Mouse (Mus musculus): Measurements from ENCODE around the gene Whrn. TPM values are rescaled to one million over a fixed set of nuclear protein-coding genes. Genes with fewer than 3 reads are reported as not detected.
A peak's percentile ranks its signal among the peaks of the same experiment; 100 is the strongest.

Whrn gene
- polyA plus RNA-seq, 1 experiment from 2014 or later: 4.8 TPM

DNA sequence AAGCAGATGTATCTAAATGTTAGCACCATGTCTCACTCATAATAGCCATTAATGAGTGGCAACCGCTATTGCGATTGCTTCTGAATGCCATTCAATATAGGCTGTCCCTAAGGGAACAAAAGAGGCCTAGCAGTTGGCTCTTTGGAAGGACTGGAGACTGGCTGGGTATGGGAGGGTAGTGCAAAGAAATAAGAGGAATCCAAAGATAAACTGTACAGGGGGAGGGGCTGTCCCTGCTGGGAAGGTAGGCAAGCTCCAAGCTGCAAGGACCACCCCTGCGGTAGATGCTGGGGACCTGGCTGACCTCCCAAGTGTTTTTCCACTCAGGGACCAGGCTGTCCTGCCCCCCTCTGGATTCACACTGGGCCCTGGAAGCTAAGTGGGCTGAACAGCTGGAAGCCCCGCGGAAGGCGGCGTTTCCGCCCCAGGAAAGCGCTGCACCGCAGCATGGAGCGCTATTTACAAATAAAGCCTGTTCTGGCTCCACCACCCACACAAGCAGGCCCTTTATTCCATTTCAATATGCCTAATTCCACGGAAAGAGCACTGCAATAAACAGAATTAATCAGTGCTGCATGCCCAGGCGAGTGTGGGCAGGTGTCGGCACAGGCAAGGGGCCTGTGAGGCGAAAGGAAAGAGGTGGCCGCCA, 36.5 kb downstream of the Whrn start:
- Histone ChIP-seq H3K4me2 (replicated peaks; ENCODE audit: low read depth, low read length) (no peak overlapping the region), H3K27ac (ENCODE audit: low read length) (no peak overlapping the region), H3K4me3 (ENCODE audit: low read length) (no peak overlapping the region), H3K27me3 (ENCODE audit: insufficient read depth, low read length) (no peaks in the 10 kb centered on the region), H3K4me1 (ENCODE audit: insufficient read depth, low read length) (no peaks in the 10 kb centered on the region), H3K36me3 (ENCODE audit: insufficient read depth, low read length) (no peaks in the 10 kb centered on the region), H3K9me3 (ENCODE audit: low read length) (no peaks in the 10 kb centered on the region), H3K9ac (replicated peaks; ENCODE audit: low read length) (no peak overlapping the region)
- ATAC-seq (ENCODE audit: low FRiP score, low TSS enrichment): no peak
- WGBS: 61% methylated on average over 16 of the region's 16 CpGs

DNA sequence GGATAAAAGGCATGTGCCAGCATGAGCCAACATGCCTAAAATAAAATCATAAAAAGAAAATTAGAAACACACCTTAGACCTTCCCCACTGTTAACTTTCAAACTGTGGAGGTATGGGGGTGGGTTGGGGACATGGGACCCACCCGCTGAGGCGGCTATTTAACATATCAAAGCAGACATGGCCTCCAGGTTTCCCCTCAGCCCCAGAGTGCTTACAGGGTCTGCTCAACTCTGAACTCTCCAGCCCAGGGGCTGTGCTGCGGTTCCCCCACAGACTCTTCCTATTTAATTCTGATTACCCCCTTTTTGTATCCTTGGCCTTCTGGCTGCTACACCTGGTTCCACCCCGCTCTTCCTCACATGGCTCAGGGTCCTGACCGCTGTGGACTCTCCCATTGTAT, 39.2 kb downstream of the Whrn start:
- WGBS: 80% methylated on average over 5 of the region's 5 CpGs
- H3K4me3 ChIP-seq (ENCODE audit: low read length): no peak overlapping the region
- no peaks in the 10 kb centered on the region for H3K9me3 ChIP-seq (ENCODE audit: low read length)
- no peaks in the 10 kb centered on the region for H3K4me1 ChIP-seq (ENCODE audit: insufficient read depth, low read length)
- ATAC-seq (ENCODE audit: low FRiP score, low TSS enrichment): no peak
- no peak overlapping the region for H3K27ac ChIP-seq (ENCODE audit: low read length)
- no peaks in the 10 kb centered on the region for H3K36me3 ChIP-seq (ENCODE audit: insufficient read depth, low read length)
- H3K4me2 ChIP-seq (replicated peaks; ENCODE audit: low read depth, low read length): no peak overlapping the region
- no peaks in the 10 kb centered on the region for H3K27me3 ChIP-seq (ENCODE audit: insufficient read depth, low read length)
- no peak overlapping the region for H3K9ac ChIP-seq (replicated peaks; ENCODE audit: low read length)

DNA sequence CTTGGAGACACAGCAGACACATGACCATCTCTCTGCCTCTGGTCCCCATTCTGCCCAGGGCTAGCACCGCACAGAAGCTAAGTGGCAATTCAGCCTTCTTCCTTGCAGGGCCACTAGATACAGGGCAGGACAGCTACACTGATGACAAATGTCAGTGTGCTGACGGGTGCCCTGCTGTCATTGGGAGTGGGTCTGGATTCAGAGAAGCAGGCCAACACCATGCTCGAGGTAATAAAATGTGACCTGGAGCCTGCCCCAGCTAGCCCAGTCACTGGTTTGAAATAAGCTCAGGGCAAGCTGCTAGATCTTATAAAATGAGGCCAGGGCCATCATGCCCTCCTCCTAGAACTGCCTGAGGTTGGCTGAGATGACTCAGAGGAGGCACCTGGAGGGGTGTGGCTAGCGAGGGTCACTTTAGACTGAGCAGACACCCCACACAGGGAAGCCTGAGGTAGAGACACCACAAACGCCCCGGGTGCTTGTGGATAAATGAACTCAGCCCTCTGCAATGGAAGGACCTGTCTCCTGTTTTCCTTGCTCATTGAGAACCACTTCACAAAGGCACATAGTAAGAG, 41.8 kb downstream of the Whrn start:
- H3K9ac ChIP-seq (replicated peaks; ENCODE audit: low read length): no peak overlapping the region
- WGBS: 82% methylated on average over 6 of the region's 6 CpGs
- H3K4me1 ChIP-seq (ENCODE audit: insufficient read depth, low read length): no peaks in the 10 kb centered on the region
- H3K27me3 ChIP-seq (ENCODE audit: insufficient read depth, low read length): no peaks in the 10 kb centered on the region
- H3K4me2 ChIP-seq (replicated peaks; ENCODE audit: low read depth, low read length): no peak overlapping the region
- ATAC-seq (ENCODE audit: low FRiP score, low TSS enrichment): no peak
- peaks cover 10% of the 10 kb centered on the region for H3K36me3 ChIP-seq (ENCODE audit: insufficient read depth, low read length)
- H3K27ac ChIP-seq (ENCODE audit: low read length): no peak overlapping the region
- no peak overlapping the region for H3K4me3 ChIP-seq (ENCODE audit: low read length)
- peaks cover 7% of the 10 kb centered on the region; the same call in 1 of the 2 replicates for H3K9me3 ChIP-seq (ENCODE audit: low read length)

DNA sequence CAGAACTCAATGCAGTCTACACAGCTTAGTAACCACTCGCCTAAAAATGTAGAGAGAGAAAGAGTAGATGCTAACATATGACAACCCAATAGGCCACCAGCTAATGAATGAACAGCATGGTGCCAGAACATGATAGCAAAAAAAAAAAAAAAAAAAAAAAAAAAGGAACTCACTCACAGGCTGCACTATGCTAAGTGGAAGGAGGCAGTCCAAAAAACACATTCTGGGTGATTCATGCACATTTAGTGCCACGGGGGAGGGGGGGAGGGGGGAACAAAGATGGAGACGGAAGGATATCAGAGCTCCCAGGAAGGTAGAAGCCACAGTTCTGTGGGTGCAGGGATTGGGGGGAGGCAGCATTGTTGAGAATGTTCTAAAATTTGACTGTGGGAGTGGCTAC, 43.2 kb downstream of the Whrn start:
- no peak for ATAC-seq (ENCODE audit: low FRiP score, low TSS enrichment)
- no peak overlapping the region for H3K9ac ChIP-seq (replicated peaks; ENCODE audit: low read length)
- WGBS: 68% methylated on average over 3 of the region's 3 CpGs

DNA sequence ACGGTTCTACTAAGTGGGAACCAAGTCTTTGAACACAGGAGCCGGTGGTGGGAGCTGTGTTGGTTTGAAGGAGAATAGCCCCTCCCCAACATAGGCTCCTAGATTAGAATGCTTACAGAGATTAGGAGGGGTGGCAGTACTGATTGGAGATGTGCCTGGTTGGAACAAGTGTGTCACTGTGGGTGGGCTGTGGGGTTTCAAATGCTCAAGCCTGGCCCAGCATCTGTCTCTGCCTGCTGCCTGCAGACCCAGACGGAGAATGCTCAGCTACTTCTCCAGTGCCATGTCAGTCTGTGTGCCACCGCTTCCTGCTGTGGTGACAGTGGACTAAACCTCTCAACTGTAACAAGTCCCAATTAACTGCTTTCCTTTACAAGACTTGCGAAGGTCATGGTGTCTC, 45.2 kb downstream of the Whrn start:
- Histone ChIP-seq H3K4me1 (ENCODE audit: insufficient read depth, low read length) (no peaks in the 10 kb centered on the region), H3K9ac (replicated peaks; ENCODE audit: low read length) (no peak overlapping the region), H3K9me3 (ENCODE audit: low read length) (peaks cover 15% of the 10 kb centered on the region), H3K27me3 (ENCODE audit: insufficient read depth, low read length) (no peaks in the 10 kb centered on the region), H3K4me2 (replicated peaks; ENCODE audit: low read depth, low read length) (no peak overlapping the region), H3K4me3 (ENCODE audit: low read length) (no peak overlapping the region), H3K27ac (ENCODE audit: low read length) (no peak overlapping the region), H3K36me3 (ENCODE audit: insufficient read depth, low read length) (peaks cover 18% of the 10 kb centered on the region)
- ATAC-seq (ENCODE audit: low FRiP score, low TSS enrichment): no peak
- 88% methylated on average over 5 of the region's 5 CpGs for WGBS

More for the DNA sequence above, 43.2 kb downstream of the Whrn start:
- Histone ChIP-seq H3K9me3 (ENCODE audit: low read length) (peaks cover 7% of the 10 kb centered on the region; the same call in 1 of the 2 replicates), H3K27ac (ENCODE audit: low read length) (no peak overlapping the region), H3K4me3 (ENCODE audit: low read length) (no peak overlapping the region), H3K4me1 (ENCODE audit: insufficient read depth, low read length) (no peaks in the 10 kb centered on the region), H3K27me3 (ENCODE audit: insufficient read depth, low read length) (no peaks in the 10 kb centered on the region), H3K4me2 (replicated peaks; ENCODE audit: low read depth, low read length) (no peak overlapping the region), H3K36me3 (ENCODE audit: insufficient read depth, low read length) (peaks cover 11% of the 10 kb centered on the region)

DNA sequence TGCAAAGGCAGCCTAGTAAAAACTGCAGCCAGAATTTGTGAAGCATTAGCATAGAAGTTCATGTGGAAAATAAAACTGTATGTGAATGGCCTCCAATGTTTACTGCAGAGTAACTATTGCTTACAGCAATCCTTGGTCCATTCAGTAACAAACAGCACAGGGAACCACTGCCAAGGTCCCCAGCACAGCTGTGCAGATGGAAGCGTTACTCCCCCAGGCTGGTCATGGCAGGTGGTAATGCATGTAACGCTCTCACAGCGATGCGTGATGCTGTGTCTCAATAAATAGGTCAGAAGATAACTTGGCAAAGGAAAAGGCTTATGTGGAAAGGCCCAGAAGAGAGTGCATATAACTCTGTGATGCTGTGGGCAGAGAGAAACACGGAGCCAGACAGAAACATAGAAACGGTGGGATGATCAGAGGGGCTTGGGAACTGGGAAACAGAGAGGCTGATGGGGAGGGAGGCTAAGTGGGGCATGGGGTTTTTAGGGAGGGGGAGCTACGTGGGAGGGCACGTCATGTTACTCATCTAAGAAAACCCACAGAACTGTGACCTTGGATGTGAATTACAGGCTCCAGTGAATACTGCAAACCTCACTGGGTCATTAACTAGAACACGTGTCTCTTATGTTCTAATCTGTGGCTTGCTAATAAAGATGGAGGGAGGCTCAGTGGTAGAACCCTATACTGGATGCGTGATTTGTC, 51.3 kb downstream of the Whrn start:
- peak; percentile 76 for ATAC-seq (ENCODE audit: low FRiP score, low TSS enrichment)
- peaks cover 12% of the 10 kb centered on the region for H3K9me3 ChIP-seq (ENCODE audit: low read length)
- 49% methylated on average over 10 of the region's 10 CpGs for WGBS
- H3K4me1 ChIP-seq (ENCODE audit: insufficient read depth, low read length): peaks cover 8% of the 10 kb centered on the region
- peaks cover 13% of the 10 kb centered on the region for H3K36me3 ChIP-seq (ENCODE audit: insufficient read depth, low read length)
- 0 out of 2 replicates have a peak overlapping the region, but pooled peaks have one; percentile 22 for H3K27ac ChIP-seq (ENCODE audit: low read length)
- no peak overlapping the region for H3K4me2 ChIP-seq (replicated peaks; ENCODE audit: low read depth, low read length)
- no peak overlapping the region for H3K9ac ChIP-seq (replicated peaks; ENCODE audit: low read length)
- no peaks in the 10 kb centered on the region for H3K27me3 ChIP-seq (ENCODE audit: insufficient read depth, low read length)
- no peak overlapping the region for H3K4me3 ChIP-seq (ENCODE audit: low read length)

DNA sequence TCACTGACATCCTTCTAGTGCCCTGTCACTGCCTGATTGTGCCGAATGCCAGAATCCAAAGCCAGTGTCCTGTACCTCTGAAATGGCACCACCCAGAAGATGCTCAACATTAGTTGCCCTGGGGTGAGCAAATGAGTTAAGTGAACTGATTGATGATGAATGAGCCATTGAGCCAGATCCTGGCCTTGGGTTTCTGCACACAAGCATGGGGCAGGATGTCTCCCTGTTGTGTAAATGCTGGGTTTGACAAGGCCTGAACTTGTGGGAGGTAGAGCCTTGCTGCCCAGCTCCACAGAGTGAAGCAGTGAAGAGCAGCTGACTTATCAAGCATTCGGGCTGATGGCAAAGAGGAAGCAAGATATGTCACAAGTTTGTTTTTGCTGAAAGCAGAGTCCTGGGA, 52.7 kb downstream of the Whrn start:
- no peak for ATAC-seq (ENCODE audit: low FRiP score, low TSS enrichment)
- H3K27me3 ChIP-seq (ENCODE audit: insufficient read depth, low read length): no peaks in the 10 kb centered on the region
- 78% methylated on average over 2 of the region's 2 CpGs for WGBS
- H3K36me3 ChIP-seq (ENCODE audit: insufficient read depth, low read length): peaks cover 7% of the 10 kb centered on the region; the same call in 1 of the 2 replicates
- H3K9me3 ChIP-seq (ENCODE audit: low read length): peaks cover 11% of the 10 kb centered on the region
- no peak overlapping the region for H3K27ac ChIP-seq (ENCODE audit: low read length)
- no peak overlapping the region for H3K4me3 ChIP-seq (ENCODE audit: low read length)
- no peak overlapping the region for H3K9ac ChIP-seq (replicated peaks; ENCODE audit: low read length)
- peaks cover 8% of the 10 kb centered on the region for H3K4me1 ChIP-seq (ENCODE audit: insufficient read depth, low read length)
- H3K4me2 ChIP-seq (replicated peaks; ENCODE audit: low read depth, low read length): no peak overlapping the region

DNA sequence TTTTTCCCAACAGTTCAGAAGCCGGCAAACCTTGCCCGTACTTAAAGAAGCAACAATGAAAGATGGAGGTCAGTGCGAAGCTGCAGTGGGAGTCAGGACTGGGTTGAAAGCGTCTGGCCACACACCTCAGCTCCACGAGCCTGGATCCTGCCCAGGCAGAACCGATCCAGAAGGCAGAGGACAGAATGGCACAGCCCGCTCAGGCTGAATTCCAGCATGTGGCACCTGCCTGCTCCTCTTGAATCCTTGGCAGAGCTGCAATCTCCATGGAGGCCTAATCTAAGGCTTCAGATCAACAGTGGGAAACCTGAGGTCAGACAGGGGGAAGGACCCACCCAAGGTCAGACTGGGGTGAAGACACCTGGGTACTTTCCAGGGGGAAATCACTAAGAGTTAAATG, 54.2 kb downstream of the Whrn start:
- Histone ChIP-seq H3K4me3 (ENCODE audit: low read length) (no peak overlapping the region), H3K9me3 (ENCODE audit: low read length) (peaks cover 9% of the 10 kb centered on the region), H3K27ac (ENCODE audit: low read length) (no peak overlapping the region), H3K4me2 (replicated peaks; ENCODE audit: low read depth, low read length) (no peak overlapping the region), H3K36me3 (ENCODE audit: insufficient read depth, low read length) (peaks cover 6% of the 10 kb centered on the region; the same call in 1 of the 2 replicates), H3K4me1 (ENCODE audit: insufficient read depth, low read length) (peaks cover 13% of the 10 kb centered on the region), H3K9ac (replicated peaks; ENCODE audit: low read length) (no peak overlapping the region), H3K27me3 (ENCODE audit: insufficient read depth, low read length) (no peaks in the 10 kb centered on the region)
- no peak for ATAC-seq (ENCODE audit: low FRiP score, low TSS enrichment)
- 91% methylated on average over 7 of the region's 7 CpGs for WGBS

DNA sequence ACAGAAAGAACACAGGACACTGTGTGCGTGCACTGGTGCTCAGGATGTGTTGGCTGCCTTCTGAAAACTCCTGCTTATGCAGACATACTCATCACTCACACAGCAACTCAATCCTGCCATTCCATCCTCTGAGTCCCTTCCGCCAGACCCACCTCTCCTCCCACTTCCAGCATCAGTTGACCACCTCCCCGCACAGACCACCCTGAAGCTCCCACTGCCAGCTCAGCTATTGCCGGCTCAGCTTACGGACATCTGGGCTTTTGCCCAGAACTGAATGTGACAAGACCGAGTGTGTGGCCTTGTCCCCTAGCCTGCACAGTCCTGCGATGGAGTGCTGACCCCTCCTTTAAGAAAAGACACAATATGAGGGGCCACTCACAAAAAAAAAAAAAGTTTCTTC, 55.5 kb downstream of the Whrn start:
- peak; percentile 50 for ATAC-seq (ENCODE audit: low FRiP score, low TSS enrichment)
- H3K9ac ChIP-seq (replicated peaks; ENCODE audit: low read length): no peak overlapping the region
- no peak overlapping the region for H3K4me2 ChIP-seq (replicated peaks; ENCODE audit: low read depth, low read length)
- 42% methylated on average over 7 of the region's 7 CpGs for WGBS
- H3K4me3 ChIP-seq (ENCODE audit: low read length): no peak overlapping the region
- H3K4me1 ChIP-seq (ENCODE audit: insufficient read depth, low read length): peaks cover 13% of the 10 kb centered on the region
- no peaks in the 10 kb centered on the region for H3K27me3 ChIP-seq (ENCODE audit: insufficient read depth, low read length)
- H3K9me3 ChIP-seq (ENCODE audit: low read length): peaks cover 3% of the 10 kb centered on the region; the same call in 1 of the 2 replicates
- no peaks in the 10 kb centered on the region for H3K36me3 ChIP-seq (ENCODE audit: insufficient read depth, low read length)
- no peak overlapping the region for H3K27ac ChIP-seq (ENCODE audit: low read length)

DNA sequence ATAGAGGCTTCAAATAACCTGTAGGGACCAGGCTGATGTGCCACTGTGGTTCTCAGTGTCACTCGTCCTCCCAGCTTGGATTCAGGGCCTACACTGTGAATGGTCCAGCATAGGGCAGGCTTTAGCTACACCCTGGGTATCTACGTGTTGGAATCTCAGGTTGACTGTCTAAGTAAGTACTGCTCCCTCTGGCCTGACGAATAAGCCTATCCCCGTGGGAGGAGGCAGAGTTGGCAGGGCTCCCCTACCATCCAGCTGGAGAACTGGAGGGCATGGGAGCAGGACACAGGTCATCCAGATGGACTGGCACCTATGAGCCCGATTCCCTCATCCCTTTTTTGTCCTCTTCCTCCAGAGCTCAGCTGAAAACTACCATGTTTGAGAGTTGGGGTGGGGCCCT, 57.8 kb downstream of the Whrn start:
- Histone ChIP-seq H3K27ac (ENCODE audit: low read length) (no peak overlapping the region), H3K9me3 (ENCODE audit: low read length) (peaks cover 3% of the 10 kb centered on the region; the same call in 1 of the 2 replicates), H3K4me1 (ENCODE audit: insufficient read depth, low read length) (peaks cover 5% of the 10 kb centered on the region; the same call in 1 of the 2 replicates), H3K4me2 (replicated peaks; ENCODE audit: low read depth, low read length) (no peak overlapping the region), H3K9ac (replicated peaks; ENCODE audit: low read length) (no peak overlapping the region), H3K36me3 (ENCODE audit: insufficient read depth, low read length) (no peaks in the 10 kb centered on the region), H3K4me3 (ENCODE audit: low read length) (no peak overlapping the region), H3K27me3 (ENCODE audit: insufficient read depth, low read length) (no peaks in the 10 kb centered on the region)
- 74% methylated on average over 5 of the region's 5 CpGs for whole genome bisulfite sequencing
- no peak for ATAC-seq (ENCODE audit: low FRiP score, low TSS enrichment)
